Mouse (Mus musculus) embryonic fibroblast, embryonic 13.5 days (primary cell): ENCODE data around the gene Setd6.

Experiments used
- CTCF ChIP-seq: IDR thresholded peaks from 2 replicates; pipeline ENCODE4 v1.5.1; 2011; ENCODE audit warnings: mild to moderate bottlenecking, control low read depth, low read length, moderate library complexity, borderline replicate concordance; ENCODE audit not compliant: insufficient read depth
- POLR2A ChIP-seq: IDR thresholded peaks from 2 replicates; pipeline ENCODE4 v1.6.1; 2011; ENCODE audit warnings: low read depth, mild to moderate bottlenecking, control low read depth, low read length, moderate library complexity

GRCm38 (mm10) chr8:95712395-95712794 lies 3.3 kb upstream of the Setd6 start:
- TF ChIP-seq CTCF (no peak), POLR2A (no peak)
